Mouse (Mus musculus) left cerebral cortex, postnatal 14 days (tissue): ENCODE measurements around the gene Igf2bp2. TPM values are rescaled to one million over a fixed set of nuclear protein-coding genes. Genes with fewer than 3 reads are reported as not detected.

ENCODE experiments used
- DNase-seq, 2 experiments: peaks; one replicate each; pipeline ENCODE4 v3.0.0; 2021 to 2022; ENCODE audit warnings: low spot score in 2 of 2, mixed read lengths in 1 of 2
- intact Hi-C: fragments of 180-260 bp; cut with DNase I; formaldehyde crosslinking; loops from one replicate; pipeline ENCODE4 v1.15.1; 2025
- long read RNA-seq, 2 experiments: library from polyadenylated mRNA; stranded (forward); transcript quantifications; one replicate each; pipeline ENCODE4 v2.0.0; 2021
- total RNA-seq, 2 experiments: library from RNA; stranded (reverse); gene quantifications; 2 replicates each; pipeline ENCODE4 v1.2.3; 2021

Gene Igf2bp2
- total RNA-seq = 1 to 10 TPM; 1.8 to 3.6 TPM
- long read RNA-seq, experiment 1 = 0 reads
- long read RNA-seq, experiment 2, partial matches to known transcripts = 1 of 3 reads
- long read RNA-seq, experiment 2, other reads (novel, unspliced or antisense) = 1 of 3 reads

DNA sequence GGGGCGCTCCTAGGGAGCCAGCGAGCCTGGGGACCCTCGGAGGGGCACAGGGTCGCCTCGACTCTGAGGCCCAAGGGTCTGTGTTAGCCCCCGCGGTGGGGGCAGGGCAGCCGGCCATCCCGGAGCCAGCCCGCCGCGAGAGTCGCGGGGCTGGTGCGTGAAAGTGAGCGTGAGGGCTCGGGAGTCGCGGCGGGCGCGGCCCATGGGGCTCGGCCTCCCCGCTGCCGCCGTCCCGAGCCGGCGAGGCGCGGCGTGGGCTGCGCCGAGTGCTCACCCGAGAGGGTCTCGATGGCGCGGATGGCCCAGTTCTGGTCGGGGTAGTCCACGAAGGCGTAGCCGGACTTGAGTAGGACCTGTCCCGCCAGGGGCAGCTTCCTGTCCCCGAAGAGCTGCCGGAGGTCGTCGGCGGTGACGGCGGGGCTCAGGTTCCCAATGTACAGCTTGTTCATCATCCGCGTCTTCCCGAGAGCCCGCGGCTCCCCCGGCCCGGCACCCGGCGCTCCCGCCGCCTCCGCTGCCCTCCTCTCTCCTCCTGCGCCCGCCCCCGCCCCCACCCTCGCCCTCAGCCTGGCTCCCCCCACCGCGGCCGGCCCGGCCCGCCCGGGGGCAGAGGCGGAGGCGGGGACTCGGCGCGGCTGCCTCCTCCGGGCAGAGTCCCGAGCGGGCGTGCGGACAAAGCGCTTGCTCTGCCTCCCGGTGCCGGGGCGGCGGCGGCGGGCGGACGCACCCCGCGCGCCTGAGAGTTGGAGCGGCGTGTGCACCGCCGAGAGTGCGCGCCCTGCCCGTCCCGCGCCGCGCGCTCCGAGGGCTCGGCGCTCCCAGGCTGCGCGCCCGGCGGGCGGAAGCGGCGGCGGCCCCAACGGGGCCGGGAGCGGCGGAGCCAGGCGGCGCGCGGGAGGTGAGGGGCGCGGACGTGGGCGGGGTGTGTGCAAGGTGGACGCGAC is at the start of gene Igf2bp2:
Igf2bp2 (minus strand) TSS at position 788 of the 944 bp plus-strand sequence.
- DNase-seq = peak in 1 of 2 experiments; percentile 7
- intact Hi-C loops = no loop called here

GRCm38 (mm10) chr16:22203501-22203900 is 40.4 kb upstream of the Igf2bp2 start:
- intact Hi-C loops = no loop called here
- DNase-seq = no peak

DNA sequence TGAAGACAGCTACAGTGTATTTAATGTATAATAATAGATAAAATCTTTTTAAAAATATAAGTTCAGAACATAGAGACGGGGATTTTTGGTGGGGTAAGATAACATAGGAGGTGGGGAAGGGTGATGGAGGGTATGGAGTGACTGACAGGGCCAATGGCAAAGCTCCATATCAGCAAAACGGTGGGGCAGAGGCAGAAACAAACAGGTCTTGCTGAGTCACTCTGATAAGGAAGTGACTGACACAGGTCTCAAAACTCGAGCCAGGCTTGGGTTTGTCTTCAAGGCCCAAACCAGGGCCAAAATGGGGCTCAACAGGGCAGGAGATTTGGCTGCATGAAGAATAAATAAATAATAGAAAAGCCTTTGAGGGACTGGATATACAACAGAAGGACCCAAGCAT is 38.8 kb upstream of the Igf2bp2 start:
- intact Hi-C loops = no loop called here
- DNase-seq = no peak

GRCm38 (mm10) chr16:22200476-22200875 is 37.4 kb upstream of the Igf2bp2 start:
- DNase-seq = no peak
- intact Hi-C loops = no loop called here

GRCm38 (mm10) chr16:22187366-22187765 is 24.3 kb upstream of the Igf2bp2 start:
- intact Hi-C loops = no loop called here
- DNase-seq = no peak

GRCm38 (mm10) chr16:22185411-22185810 is 22.3 kb upstream of the Igf2bp2 start:
- intact Hi-C loops = no loop called here
- no peak for DNase-seq

GRCm38 (mm10) chr16:22184113-22184512 is 21.0 kb upstream of the Igf2bp2 start:
- intact Hi-C loops = no loop called here
- DNase-seq = no peak

GRCm38 (mm10) chr16:22182286-22182685 is 19.2 kb upstream of the Igf2bp2 start:
- intact Hi-C loops = no loop called here
- DNase-seq = no peak

DNA sequence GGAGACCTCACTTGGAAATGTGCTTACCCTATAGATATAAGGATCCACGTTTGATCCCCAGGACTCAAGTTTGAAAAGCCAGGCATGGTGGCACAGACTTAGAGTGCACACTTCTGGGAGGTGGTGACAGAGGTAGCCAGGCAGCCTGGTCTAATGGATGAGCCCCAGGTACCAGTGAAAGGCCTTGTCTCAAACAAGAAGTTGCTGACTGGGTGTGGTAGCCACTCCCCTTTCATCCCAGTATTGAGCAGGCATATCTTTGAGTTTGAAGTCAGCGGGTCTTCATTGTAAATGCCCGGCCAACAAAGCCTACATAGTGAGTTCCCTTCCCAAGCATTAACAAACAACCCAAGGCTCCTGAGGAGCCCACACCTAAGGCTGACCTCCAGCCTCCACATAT is 15.7 kb upstream of the Igf2bp2 start:
- intact Hi-C loops = no loop called here
- DNase-seq = no peak

GRCm38 (mm10) chr16:22177999-22178398 is 14.9 kb upstream of the Igf2bp2 start:
- intact Hi-C loops = no loop called here
- no peak for DNase-seq

DNA sequence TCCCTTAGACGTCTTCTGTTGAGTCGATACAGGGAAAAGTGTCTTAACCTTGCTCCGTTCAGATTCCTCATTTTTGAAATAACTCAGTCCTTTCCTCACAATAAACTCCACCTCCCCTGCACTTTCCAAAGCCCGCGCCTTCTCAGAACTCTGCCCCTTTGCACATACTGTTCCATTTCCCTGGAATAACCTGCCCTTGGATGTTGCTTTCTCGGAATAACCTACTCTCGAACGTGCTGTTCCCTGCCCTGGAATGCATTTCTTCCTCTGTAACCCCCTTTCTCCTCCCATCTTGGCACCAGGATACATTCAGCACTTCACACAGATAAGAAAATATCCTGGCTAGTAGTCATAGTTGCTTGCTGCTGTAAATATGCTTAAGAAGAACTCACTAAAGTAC is 5.6 kb upstream of the Igf2bp2 start:
- intact Hi-C loops = no loop called here
- DNase-seq = no peak

- DNase-seq = no peak
- intact Hi-C loops = no loop called here
Observed at GRCm38 (mm10) chr16:22165556-22165955, 2.5 kb upstream of the Igf2bp2 start.

DNA sequence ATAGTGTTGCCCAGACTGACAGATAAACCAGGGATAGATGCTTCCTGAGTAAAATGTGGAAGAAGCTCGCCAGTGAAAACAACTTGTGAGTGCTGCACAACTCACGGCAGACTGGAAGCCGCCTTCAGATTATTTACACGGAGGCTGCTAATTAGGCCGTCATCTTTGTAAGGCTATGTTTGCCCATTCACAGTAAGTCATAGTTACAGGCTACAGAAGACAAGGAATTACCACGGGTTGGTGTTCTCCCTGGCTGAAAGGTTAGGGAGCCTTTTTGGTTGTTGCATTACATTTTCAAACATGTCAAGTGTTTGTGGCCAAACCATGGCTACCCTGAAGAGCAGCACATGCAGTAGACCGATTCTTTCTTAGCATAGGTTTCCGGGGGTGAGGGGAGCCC is 1.3 kb upstream of the Igf2bp2 start:
- intact Hi-C loops = no loop called here
- no peak for DNase-seq

DNA sequence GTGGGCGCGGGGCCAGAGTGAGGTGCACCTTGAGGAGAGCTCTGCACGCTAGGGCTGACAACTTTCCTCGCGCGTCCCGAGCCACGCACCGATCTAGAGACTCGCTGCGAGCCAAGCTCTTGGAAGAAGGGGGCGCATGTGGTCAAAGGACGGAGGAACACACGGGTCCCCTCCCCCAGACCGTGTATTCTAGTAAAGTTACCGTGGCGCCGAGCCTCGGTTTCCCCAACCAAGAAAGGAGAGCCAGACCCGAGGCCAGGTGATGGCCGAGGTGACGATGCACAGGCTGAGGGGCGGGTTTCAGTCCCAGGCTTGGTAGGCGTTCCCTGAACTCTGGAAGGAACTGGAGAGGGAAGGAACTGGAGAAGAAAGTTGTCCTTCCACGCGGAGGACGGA is 355 bp upstream of the Igf2bp2 start:
- intact Hi-C loops = no loop called here
- no peak for DNase-seq

DNA sequence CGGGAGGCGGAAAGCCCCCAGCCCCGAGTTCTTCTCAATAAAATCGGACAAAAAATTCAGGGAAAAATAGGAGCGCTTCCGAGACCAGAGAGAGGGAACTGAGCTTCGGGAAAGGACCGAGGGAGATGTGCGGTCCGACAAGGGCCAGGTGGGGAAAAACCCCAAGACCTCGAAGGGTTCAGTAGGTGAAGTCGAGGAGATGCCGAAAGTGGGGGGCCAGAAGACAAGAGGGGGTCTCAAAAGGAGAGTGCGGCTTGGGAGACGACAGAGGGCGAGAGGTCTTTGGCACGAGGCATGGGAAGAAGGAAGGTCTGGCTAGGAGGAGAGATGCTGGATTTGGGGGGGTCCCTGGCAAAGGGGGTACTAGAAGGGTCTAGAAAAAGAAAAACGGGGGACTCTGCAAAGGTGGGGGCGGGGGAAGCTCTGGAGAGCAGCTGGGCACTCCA is 1.0 kb downstream of the Igf2bp2 start:
- intact Hi-C loops = no loop called here
- no peak for DNase-seq

DNA sequence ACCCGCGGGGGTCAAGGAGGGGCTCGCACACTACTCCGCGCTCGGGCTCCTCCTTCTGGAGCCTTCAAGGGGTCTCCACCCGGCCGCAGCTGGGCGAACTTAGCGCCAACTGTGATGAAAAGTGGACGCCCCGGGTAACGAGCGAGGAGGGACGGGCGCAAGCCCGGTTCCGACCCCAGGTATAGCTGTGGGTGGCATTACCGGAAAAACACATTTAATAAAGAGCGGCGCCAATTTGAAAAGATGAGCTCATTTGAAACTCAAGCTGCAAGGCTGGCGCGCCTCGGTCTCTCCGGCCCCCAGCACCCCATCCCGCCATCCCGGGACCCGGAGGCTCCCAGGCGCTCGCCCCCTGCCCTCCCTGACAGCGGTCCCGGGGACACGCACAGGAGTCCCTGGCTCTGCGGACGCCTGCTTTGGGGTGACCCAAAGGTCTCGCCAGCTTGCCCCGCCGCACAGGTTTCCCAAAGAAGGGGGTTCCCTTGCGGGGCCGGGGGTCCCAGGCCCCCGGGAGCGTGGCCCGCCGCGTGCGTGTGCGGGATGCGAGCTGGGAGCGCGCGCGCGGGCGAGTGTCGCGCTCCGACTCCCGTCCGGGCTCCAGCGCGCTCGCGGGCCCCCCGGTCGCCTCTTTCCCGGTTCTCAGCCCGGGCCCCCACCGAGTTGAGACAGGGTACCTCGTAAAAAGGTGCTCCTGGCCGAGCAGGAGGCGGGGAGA is 1.6 kb downstream of the Igf2bp2 start:
- no peak for DNase-seq

DNA sequence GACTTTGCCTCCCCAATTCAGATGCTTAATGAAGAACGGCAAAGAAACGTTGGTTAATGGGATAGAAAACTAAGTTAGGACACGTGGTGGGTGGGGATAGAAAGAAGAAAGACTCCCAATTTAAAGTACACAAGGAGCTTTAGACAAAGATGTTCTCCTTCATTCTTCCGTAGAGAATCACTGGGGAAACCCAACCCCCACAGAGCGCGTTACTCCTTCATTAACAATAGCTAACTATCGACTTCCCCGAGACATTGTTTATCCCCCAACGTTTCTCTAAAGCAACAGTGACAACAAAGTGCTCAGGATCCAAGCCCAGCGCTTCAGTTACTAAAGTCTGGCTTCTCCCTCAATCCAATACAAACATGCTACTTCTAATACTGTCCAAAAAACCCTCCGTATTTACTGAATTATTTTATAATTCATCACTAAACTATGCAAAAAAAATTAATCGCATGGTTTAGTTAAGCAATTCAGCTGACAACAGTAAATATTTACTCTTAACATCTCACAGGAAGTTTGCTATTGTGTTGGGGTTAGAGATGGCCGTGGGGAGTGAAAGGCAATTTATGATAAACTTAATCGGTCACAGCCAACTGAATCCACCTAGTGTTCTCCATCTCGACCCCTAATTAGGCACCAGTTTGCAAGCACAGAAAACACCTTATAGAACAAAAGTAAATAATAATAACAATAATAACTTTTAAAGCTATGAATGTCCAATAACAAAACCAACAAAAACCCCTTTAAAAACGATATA is 2.5 kb downstream of the Igf2bp2 start:
- intact Hi-C loops = no loop called here
- no peak for DNase-seq

More for the DNA sequence above, 1.6 kb downstream of the Igf2bp2 start:
- intact Hi-C loops = no loop called here

- intact Hi-C loops = no loop called here
- no peak for DNase-seq
Observed at GRCm38 (mm10) chr16:22152941-22153444, 10.1 kb downstream of the Igf2bp2 start.

DNA sequence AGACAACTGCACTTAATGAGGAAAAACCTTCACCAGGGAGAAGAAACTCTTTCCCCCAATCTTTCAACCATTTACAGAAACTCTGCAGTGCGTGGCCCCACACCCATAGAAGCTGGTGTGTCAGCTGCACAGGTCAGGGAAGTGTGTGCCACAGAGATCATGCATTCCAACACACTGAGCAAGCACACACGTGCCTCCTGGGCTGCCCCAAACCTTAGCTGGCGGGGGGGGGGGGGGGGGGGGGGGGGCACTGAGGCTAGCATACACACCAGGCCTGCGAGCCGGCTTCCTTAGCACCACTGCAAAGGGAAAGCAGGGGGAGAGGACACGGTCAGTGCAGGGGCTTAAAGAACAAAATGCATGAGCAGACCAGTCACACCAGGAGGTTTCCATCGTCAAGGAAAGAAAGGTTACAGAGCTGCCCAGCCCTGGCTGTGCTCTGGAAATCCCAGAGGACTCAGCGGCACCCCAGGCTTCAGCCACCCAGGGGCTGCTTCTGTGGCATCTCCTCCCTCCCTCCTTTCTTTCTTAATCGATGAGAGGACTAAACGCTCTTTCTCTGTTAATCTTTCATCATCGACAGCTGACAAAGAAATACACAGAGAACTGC is 11.3 kb downstream of the Igf2bp2 start:
- intact Hi-C loops = no loop called here
- DNase-seq = no peak
